Mouse (Mus musculus) thymus, postnatal 36 days (tissue): ENCODE measurements around the gene Ccdc138.

Source experiments
- DNase-seq, 2 experiments: peaks; one replicate each; pipeline ENCODE4 v3.0.0; 2022; ENCODE audit warnings: mixed read lengths in 2 of 2

The Ccdc138 gene

DNA sequence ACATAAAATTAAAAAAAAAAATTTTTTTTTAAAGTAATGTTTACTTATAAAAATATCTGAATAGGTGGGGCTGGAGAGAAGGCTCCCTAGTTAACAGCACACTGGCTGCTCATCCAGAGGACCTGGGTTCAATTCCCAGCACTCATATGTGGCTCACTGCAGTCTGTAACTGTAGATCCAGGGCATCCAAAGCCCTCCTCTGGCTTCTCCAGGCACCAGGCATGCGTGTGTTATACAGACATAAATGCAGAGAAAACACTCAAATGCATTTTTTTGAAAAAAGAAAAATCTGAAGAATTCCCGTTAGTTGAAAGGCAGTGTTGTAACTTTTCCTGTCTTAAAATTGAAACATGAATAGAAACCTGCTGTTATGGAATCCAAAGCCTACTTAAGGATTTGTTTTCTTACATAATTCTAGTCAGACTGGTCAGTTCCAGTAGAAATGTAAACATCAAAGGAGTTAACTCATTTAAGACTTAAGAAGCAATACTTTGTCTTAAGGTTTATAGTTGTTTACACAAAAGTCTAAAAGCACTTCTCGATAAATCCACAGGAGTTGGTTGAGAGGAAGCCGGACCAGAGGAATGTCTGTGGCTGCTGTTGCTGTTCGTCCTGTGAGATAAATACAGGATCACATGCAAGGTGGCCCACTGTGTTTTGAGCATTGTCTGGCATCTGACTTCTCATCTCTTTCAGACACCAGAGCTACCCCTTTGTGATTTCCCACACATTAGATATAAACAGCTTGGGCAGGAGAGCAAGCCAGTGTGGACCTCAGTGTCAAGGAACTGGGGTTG lies 87.9 kb downstream of the Ccdc138 start:
- DNase-seq, result no peak

DNA sequence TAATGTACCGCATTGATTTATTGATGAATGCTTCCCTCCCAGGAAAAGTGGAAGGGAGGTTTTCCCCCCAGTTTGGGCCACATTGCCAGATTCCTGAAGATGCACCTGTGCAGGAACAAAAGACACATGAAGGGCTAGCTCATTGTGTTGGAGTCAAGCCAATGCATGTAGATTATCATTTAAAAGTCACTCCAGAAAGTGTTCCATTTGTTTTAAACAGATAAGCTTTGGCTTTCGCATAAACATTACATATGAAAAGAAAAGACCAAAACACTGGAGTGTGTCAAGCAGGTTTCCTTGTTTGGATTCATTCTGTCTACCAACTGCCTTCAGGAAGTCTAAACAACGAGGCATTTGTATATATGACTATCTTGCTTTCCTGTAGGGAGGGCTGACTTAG lies 96.7 kb downstream of the Ccdc138 start:
- DNase-seq, result no peak

DNA sequence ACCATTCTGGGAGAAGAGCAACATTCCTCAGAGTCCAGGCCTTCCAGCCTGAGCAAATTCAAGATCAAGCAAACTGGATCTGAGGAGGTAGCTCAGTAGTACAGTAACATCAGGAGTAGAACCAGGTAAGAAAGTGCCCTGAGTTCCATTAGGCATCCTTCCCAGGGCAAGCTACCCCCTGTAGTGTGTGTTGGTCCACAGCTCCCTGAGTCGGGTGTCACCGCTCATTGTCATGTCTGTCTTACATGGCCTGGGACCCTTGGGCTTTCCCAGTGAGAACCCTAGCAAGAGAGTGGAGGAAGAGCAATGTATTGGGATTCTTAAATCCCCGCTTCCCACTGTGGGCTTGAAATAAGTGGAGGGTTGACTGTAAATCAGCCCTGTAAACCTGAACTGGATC lies 97.4 kb downstream of the Ccdc138 start:
- DNase-seq, result no peak

DNA sequence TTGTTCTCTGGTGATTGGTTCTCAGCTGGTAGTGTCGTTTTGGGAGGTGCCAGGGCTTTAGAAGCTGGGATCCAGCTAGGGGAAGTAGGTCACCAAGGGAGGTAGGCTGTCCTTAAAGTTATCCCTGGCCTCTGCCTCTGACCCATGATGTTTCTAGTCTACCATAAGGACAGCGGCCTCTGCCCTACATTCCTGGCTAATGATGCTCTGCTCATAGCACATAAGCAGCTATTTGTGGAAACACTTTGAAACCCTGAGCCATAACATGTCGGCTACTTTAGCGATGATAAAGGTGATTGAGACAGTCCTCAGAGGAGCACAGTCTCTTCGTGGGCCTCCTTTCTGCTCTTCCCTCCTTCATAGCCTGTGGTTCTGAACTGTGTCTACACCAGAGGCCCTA lies 98.1 kb downstream of the Ccdc138 start:
- no peak for DNase-seq

DNA sequence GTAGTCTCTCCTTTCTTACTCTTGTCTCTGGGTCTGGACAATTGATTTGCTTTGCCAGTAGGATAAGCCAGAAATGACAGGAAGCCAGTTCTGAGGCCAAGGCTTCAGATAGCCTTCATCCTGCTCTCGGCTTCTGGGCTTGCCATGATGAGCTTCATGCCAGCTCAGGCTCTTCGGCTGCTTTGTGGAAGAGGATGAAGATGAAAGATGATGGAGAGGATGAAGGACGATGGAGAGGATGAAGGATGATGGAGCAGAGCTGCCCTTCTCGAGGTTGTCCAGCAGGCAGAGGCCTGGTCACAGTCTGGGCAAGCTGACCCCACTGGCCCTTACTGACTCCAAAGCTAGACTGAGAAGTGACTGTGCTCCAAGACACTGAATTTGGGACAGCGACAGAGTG lies 102.4 kb downstream of the Ccdc138 start:
- no peak for DNase-seq

DNA sequence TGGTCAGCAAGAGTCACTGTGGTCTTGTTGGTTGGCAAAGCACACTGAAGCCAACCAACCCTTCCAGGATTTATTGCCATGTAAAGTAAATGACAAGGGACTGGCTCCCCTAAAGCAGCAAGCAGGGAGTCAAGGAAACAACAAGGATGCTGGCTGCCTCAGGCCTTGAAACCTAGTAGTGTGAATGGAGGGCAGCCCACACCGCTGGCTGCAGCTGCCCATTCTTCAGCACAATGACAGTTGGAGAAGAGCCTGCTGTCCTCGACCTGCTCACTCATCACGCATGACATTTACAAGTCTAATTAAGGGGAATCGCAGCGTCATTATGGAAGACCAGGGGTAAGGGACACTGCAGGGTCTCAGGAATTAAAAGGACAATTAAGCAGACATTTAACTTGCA lies 103.2 kb downstream of the Ccdc138 start:
- no peak for DNase-seq

DNA sequence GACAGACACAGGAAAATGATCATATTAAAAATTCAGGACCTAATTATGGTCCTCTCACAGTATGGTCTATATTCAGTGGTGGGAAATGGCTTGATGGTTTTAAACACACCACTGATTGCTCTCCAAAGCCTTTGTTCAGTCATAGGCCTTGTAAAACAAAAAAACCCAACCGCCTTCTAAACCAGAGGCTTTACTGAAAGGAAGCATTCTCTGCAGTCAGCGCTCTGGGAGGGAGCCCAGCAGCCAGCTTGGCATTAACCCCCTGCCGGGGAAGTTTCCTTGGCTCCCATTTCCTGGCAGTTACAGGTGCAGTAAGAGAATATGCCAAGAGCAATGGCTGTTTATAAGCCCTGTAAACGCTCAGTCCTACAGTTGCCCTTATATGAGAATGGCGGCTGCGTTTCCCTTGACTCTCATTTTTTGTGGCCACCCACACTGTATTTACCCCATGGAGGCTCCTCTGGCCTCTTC lies 103.7 kb downstream of the Ccdc138 start:
- no peak for DNase-seq

DNA sequence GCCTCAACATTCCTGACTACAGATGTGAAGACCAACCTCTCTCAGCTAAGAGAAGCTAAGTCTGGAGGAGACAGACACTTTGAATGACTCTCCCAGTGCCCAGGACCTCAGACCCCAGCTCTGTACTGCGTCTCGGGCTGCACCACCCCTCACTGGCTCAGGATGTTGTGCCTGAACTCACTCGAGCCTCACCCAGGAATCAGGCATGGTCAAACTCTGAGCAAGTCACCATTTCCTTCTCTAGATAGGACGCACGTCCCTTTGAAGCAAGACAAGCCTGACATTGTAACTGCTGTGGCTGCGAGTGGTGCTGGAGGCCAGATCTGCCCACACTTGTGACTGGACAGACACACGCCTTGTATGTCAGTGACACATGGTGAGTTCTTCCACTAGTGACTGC lies 104.2 kb downstream of the Ccdc138 start:
- DNase-seq, result no peak

DNA sequence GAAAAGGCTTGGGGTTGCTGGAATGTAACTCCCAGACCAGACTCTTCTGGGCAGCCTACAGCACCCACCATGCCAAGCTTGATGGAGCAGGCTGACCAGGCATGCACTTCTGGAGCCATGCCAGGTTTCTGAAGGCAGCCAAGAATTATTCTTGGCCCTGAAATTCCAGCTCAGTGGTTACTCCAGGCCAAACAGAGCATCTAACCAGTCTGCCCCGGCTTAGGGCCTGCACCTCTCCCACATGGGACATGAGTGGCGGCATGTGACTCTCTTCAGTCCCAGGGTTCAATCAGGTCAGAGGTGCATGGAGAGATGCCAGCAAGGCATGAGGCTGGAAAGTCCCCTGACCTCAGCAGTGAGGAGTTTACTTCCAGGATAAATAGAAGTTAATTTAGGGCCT lies 107.0 kb downstream of the Ccdc138 start:
- DNase-seq, result no peak

DNA sequence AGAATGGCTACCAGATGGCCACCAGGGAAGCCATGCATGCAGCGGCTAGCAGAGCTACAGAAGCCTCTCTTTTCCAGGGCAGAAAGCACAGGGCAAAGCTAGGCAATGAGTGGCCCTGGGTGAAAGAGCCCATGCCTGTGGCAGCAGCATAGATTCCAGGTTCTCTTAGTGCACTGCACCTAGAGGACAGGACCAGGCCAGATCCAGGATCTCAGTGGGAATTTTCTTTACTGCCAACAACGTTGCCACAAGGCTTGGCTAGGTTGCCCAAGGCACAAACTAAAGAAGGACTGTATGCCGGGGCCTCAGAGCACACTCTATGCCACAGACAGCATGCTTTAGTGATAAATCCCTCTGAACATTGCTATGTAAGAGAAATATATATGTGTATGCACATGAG lies 108.6 kb downstream of the Ccdc138 start:
- DNase-seq, result no peak

DNA sequence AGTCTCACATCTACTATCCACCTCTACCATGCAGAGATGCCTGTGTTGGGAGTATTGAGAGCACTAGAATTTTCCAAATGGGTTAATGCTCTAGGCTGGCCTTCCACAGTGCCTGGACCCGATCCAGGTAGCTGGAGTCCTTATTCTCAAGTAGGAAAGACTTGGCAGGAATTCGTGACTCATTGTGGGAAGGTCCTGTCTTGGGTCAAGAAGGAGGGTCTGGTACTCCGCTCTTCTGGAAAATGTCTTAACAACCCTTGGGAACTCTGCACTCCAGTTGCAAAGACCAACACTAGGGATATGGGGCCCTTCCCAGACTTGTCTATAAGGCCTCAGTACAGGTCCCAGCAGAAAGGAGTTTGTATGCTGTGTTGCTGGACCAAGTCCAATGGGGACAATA lies 111.1 kb downstream of the Ccdc138 start:
- DNase-seq, result no peak

DNA sequence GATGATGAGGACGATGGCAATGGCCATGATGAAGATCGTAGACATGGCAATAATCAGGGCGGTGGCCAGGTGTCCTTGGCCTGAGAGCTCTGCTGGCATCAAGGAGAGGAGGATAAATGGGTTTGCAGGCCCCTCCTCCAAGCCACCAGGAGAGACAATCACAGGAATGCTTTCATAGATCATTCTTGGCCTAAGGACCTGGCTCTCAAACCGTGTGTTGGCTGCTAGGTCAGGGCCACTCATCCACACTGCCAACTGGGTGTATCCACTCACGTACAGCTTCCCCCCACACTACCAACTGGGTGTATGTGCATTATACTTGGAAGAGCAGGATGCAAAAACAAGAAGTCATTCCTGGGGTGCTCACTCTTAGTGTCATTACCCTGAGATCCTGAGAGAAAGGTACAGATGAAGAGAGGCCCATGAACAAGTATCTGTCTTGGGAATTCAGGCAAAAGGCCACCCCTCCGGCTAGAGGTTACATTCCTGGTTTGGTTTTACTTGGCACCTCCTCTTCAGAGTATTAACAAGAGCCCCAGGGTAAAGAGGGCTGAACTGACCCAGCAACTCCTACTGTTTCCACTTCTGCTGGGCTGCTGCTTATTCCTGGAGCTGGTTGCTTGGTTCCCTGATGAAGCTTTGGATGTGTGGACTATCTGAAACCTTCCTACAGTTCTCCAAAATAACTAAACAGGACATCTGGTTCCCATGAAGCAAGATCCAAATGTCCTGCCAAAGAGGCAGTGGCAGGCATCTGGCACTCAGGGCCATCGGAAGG lies 112.9 kb downstream of the Ccdc138 start:
- no peak for DNase-seq

DNA sequence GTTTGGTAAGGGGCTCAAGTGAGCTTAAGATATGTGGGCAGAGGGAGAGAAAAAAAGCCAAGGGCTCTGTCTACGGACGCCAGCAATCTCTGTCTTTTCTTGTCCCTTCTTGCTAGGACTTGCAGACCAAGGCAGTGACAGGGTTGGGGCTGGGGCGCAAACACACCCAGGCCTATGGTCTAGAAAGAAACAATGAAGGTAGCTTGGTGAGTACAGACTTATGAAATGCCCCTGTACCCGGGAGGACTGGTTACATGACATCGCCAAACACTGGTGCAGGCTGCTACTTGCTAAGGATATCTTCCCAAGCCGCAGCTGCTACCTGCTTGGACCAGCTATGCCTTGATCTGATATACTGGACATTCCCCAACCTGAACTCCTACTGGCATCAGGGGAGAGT lies 116.9 kb downstream of the Ccdc138 start:
- DNase-seq, result no peak

DNA sequence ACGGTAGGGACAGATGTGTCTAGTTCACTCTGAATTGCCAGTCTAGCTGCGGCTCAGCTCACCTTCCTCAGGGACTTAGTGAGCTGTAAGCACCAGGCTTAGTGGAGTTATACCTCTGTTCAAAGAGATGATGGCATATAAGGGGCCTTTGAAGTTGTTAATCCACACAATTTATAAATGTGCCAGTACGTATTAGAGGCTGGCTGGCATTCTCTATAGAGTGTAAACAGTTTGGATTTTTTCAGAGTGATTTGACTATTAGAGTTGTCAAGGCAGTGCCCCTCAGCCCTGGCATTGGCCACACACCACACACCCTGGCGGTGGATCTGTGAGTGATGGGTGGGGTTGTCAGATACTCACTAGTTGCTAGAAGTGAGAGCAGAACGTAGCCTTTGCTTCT lies 118.8 kb downstream of the Ccdc138 start:
- no peak for DNase-seq

DNA sequence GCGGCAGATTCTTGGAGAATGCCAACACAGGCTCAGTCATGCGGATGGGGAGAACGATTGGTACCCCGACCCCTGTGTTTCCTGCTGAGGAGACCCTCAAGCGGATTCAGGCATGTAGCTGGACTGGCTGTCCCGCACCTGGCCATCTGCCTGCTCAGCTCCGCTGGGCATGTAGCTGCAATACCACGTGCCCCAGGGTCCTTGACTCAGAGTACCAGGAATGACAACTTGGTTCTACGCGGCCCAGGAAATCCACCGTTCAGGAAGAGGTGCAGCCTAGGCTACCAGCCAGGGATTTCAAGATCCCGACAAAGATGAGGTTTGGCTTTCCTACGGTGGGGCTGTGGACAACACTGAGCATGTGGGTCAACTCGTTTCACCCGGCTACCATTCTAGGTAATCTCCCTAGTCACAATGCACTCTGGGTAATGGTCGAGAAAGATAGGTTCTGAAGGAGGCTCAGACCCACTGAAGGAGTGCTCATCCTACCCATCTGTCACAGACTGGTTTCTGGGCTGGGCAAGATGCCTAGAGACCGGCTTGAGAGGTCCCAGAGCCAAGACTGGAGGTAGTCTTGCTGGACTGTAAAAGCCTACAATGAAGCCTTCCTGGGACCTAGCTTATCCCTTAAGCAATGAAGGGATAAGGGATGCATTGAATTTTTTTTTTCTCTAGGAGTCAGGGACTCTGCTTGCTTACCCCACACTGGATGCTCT lies 120.9 kb downstream of the Ccdc138 start:
- DNase-seq, result no peak

DNA sequence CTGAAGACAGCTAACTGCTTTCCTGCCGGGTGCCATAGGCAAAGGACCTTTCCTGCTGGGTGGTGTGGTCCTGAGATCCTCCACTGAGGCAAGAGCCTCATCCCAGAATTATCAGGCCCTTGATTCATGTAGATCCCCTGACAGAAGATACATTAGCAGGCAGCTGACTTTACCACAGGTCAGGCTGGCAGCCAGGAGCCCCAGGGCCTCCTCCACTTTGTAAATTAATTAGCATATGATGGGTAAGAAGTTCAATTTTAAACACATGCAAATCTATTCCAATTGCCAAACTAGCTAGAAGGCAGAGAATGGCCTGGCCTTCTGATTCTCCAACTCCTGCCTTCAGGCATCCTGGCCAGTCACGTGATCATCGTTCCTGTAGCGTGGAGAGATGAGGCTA lies 121.5 kb downstream of the Ccdc138 start:
- no peak for DNase-seq

DNA sequence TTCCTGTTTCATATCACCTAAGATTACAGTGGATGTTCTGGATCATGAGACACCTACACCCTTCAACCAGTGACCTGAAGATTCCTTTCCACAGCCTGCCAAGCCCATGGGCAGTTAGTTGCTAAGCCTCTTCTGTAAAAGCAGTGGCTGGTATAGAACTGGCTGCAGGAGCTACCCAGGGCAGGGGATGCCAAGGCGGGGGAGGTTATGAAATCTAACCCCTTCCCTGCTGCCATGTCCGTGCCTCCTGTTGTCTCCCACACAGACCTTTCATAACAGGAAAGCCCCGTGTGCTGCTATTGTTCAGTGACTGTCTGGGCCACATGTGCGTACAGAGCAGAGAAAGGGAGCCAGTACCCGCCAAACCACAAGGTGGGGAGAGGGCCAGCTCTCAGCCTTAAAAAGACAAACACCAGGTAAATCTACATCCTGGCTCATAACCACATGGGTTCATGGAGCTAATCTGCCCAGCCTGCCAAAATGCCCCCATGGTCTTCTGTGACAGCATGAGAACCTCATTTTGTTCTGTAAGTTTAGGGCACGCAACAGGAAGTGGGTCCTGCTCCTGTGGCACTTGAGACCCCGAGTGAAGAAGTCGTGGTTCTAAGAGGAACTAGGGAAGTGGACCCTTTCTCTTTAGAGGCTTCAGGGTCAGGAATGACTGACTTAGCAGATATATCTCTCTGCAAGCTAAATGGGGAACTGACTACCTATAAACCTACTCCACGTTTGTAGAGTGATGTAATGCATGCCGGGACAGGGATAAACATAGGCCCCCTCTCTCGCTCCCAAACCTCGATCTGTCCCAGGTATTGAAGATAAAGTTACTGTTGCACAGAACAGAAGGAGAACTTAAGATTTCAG lies 127.3 kb downstream of the Ccdc138 start:
- DNase-seq, result no peak
